Mouse (Mus musculus): Measurements from ENCODE around the gene Gm21865.
"Not testable (repeated sequence)": the region's sequence is repeated elsewhere in the genome, so short reads cannot be mapped to it uniquely, and the experiment has no call there.

The Gm21865 gene

DNA sequence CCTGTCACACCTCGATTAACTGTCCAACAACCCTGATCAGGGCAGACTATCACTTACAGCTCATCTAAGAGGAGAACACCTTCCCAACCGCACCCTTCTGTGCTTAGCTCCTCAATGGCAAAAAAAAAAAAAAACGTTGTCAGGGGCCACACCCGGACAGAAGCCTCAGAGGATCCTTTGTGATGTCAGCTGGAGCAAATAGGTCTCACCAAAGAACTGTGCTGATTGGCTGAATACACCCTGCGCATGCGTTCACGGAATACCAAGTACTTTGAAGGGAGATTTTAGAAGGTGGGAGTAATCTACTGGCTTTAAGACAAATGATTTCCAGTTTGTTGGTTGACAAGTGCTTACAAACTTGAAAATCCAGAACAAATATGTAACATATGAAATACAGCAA, at the start of gene Gm21865:
TSS of gene Gm21865 (minus strand) at position 101 of the 400 bp plus-strand sequence.
- DNase-seq (ENCODE audit: low spot score in 2 of 2) = not testable (repeated sequence)

Data from spleen, postnatal 14 days (tissue).